Mouse (Mus musculus) midbrain, embryonic 16.5 days (tissue): ENCODE results near the gene Gm20388. TPM values are rescaled to one million over a fixed set of nuclear protein-coding genes. Genes with fewer than 3 reads are reported as not detected.

Experiments
- ATAC-seq: fragments of 200-750 bp; cut with Nextera tagmentation; 2 replicates; pipeline ENCODE4 v1.8.0; 2017; ENCODE audit warnings: moderate TSS enrichment
- H3K27ac ChIP-seq: fragments of 300-500 bp; sonication (generic); 2 replicates; pipeline ENCODE4 v1.5.1; 2014; ENCODE audit warnings: mild to moderate bottlenecking, low read length, mixed read lengths
- H3K27me3 ChIP-seq: fragments of 300-500 bp; sonication (generic); 2 replicates; pipeline ENCODE4 v1.6.1; 2014; ENCODE audit warnings: low read depth, low read length, mixed read lengths; ENCODE audit not compliant: control insufficient read depth, insufficient read depth
- H3K36me3 ChIP-seq: fragments of 300-500 bp; sonication (generic); 2 replicates; pipeline ENCODE4 v1.6.1; 2014; ENCODE audit warnings: mild to moderate bottlenecking, low read length, moderate library complexity, mixed read lengths; ENCODE audit not compliant: control insufficient read depth, insufficient read depth
- H3K4me1 ChIP-seq: fragments of 300-500 bp; sonication (generic); 2 replicates; pipeline ENCODE4 v1.6.1; 2014; ENCODE audit warnings: mild to moderate bottlenecking, low read length, mixed read lengths; ENCODE audit not compliant: control insufficient read depth, insufficient read depth
- H3K4me2 ChIP-seq: fragments of 300-500 bp; sonication (generic); 2 replicates; pipeline ENCODE4 v1.6.1; 2014; ENCODE audit warnings: mild to moderate bottlenecking, low read length, mixed read lengths
- H3K4me3 ChIP-seq: fragments of 300-500 bp; sonication (generic); 2 replicates; pipeline ENCODE4 v1.5.1; 2014; ENCODE audit warnings: low read depth, mild to moderate bottlenecking, low read length, moderate library complexity, mixed read lengths
- H3K9ac ChIP-seq: fragments of 300-500 bp; sonication (generic); 2 replicates; pipeline ENCODE4 v1.6.1; 2014; ENCODE audit warnings: low read depth, low read length, mixed read lengths
- H3K9me3 ChIP-seq: fragments of 300-500 bp; sonication (generic); replicated peaks from 2 replicates; pipeline ENCODE4 v1.6.1; 2014; ENCODE audit warnings: mild to moderate bottlenecking, low read length, mixed read lengths; ENCODE audit not compliant: control insufficient read depth, poor library complexity, severe bottlenecking
- WGBS: fragments of 180-500 bp; shearing (Covaris S2); extraction: QIAGEN DNeasy Blood & Tissue Kit; methylation state at CpG from one replicate; pipeline ENCODE4 v1.1.7; 2014; 5-methylcytosine and 5-hydroxymethylcytosine counted together
- polyA plus RNA-seq: library from polyadenylated mRNA; unstranded; fragments of >200 nt; fragmentation: Nextera tagmentation; extraction: Ambion mirVana; gene quantifications from 2 replicates; pipeline ENCODE4 v1.2.1, GENCODE M21; 2015

Gene Gm20388
- polyA plus RNA-seq, 1 experiment from 2014 or later: 7.5 TPM

DNA sequence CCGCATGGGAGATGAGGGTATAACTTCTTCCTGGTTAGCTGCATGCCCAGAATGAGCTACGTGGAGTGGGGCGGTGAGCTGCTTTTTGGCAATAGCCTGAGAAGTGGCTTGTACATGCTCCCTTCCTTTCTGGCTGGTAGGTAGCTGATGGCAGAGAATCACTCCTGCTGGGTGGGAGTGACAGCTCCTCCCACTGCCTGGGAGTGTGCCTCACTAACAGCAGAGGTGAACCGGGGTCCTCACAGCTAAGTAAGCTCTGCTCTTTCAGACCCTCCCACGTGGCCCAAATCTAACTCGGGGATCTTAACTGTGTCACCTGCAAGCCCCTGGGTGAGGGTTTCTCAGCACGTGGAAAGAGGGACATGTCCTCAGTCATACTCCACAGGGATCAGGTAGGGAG lies 3321.9 kb downstream of the Gm20388 start:
- no peak for ATAC-seq
- Histone ChIP-seq H3K36me3 (peaks cover 14% of the 10 kb centered on the region), H3K9me3 (no peaks in the 10 kb centered on the region), H3K9ac (no peak overlapping the region), H3K4me1 (peaks cover 19% of the 10 kb centered on the region), H3K27me3 (no peaks in the 10 kb centered on the region; the same call in none of the 2 replicates), H3K4me3 (no peak overlapping the region), H3K4me2 (no peak overlapping the region), H3K27ac (no peak overlapping the region)
- 44% methylated on average over 7 of the region's 7 CpGs for WGBS

DNA sequence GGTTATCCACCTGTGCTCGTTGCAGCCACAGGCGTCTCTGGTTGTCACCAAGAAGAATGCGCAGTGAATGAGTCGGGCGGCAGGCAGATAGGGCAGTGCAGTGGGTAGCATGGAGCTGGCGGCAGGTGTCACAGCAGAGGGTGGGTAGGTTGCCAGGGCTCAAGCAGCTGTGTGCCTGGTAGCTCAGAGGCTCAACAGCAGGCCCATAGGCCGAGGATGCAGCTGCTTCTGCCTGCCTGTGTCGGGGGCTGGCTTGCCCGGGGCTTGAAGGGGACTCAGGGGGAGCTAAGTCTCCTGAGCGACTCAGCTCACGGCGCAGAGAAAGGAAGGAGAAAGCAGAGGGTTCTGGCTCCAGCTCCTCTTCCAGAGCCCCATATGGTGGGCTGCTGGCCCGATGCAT lies 3322.7 kb downstream of the Gm20388 start:
- no peak overlapping the region for H3K9ac ChIP-seq
- 53% methylated on average over 12 of the region's 13 CpGs for WGBS
- no peak overlapping the region for H3K4me3 ChIP-seq
- H3K27me3 ChIP-seq: no peaks in the 10 kb centered on the region; the same call in none of the 2 replicates
- peaks cover 19% of the 10 kb centered on the region for H3K4me1 ChIP-seq
- peaks cover 10% of the 10 kb centered on the region for H3K36me3 ChIP-seq
- no peak overlapping the region for H3K27ac ChIP-seq
- no peaks in the 10 kb centered on the region for H3K9me3 ChIP-seq
- ATAC-seq: no peak
- H3K4me2 ChIP-seq: no peak overlapping the region

DNA sequence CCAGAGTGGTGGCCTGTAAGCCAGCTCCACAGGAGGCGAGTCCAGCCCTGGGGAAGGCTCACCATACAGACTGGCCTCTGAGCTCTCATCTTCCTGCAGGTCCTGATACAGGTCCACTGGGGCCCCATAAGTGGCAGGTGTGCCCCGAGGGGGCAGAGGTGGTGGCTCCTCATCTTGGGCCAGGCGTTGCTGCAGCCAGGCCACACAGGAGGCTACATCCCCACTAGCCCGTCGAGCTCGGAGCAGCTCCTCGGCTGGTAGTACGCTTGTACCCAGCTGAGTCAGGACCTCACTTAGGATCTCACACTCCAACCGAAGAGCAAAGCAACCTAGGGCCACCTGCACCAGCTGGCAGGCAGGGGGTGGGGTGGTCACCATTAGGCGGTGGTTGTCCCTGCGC lies 3323.1 kb downstream of the Gm20388 start:
- Histone ChIP-seq H3K9ac (no peak overlapping the region), H3K27ac (no peak overlapping the region), H3K4me1 (peaks cover 19% of the 10 kb centered on the region), H3K9me3 (no peaks in the 10 kb centered on the region), H3K4me3 (no peak overlapping the region), H3K27me3 (no peaks in the 10 kb centered on the region; the same call in none of the 2 replicates), H3K36me3 (peaks cover 7% of the 10 kb centered on the region), H3K4me2 (no peak overlapping the region)
- ATAC-seq: no peak
- WGBS: 82% methylated on average over 11 of the region's 11 CpGs

DNA sequence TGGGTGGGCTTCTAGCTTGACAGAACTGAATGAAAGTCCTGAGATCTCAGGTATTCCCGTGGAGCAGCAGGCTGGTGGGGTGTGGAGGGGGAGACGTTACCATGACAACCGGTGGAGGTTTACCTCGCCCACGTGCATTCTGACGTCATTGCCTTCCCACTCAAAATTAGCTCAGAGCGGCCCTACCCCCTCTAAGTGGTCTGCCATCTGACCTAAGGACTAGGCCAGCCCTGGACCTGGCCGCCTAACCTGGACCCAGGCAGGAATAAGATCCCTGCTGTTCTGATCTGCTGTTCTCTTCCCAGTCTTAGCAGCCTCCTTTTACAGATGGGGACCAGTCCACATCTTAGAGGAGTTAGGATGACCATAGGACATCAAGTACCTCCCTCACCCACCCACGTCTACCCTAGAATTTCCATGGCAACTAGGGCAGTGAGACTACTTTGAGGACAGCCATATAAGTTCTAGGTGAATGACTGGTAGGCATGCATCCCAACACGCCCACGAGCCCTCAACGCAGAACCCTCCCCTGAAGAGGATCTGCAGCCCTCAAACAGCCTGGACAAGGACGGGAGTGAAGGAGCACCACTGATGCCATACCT lies 3324.4 kb downstream of the Gm20388 start:
- peak overlapping the region; percentile 49 for H3K4me3 ChIP-seq
- H3K27me3 ChIP-seq: no peaks in the 10 kb centered on the region; the same call in none of the 2 replicates
- peak; percentile 42; the same call in 1 of the 2 replicates for ATAC-seq
- peak overlapping the region; percentile 79 for H3K4me2 ChIP-seq
- no peaks in the 10 kb centered on the region for H3K9me3 ChIP-seq
- peaks cover 19% of the 10 kb centered on the region for H3K4me1 ChIP-seq
- H3K9ac ChIP-seq: peak overlapping the region; percentile 72
- H3K27ac ChIP-seq: no peak overlapping the region
- WGBS: 31% methylated on average over 13 of the region's 13 CpGs
- H3K36me3 ChIP-seq: no peaks in the 10 kb centered on the region

DNA sequence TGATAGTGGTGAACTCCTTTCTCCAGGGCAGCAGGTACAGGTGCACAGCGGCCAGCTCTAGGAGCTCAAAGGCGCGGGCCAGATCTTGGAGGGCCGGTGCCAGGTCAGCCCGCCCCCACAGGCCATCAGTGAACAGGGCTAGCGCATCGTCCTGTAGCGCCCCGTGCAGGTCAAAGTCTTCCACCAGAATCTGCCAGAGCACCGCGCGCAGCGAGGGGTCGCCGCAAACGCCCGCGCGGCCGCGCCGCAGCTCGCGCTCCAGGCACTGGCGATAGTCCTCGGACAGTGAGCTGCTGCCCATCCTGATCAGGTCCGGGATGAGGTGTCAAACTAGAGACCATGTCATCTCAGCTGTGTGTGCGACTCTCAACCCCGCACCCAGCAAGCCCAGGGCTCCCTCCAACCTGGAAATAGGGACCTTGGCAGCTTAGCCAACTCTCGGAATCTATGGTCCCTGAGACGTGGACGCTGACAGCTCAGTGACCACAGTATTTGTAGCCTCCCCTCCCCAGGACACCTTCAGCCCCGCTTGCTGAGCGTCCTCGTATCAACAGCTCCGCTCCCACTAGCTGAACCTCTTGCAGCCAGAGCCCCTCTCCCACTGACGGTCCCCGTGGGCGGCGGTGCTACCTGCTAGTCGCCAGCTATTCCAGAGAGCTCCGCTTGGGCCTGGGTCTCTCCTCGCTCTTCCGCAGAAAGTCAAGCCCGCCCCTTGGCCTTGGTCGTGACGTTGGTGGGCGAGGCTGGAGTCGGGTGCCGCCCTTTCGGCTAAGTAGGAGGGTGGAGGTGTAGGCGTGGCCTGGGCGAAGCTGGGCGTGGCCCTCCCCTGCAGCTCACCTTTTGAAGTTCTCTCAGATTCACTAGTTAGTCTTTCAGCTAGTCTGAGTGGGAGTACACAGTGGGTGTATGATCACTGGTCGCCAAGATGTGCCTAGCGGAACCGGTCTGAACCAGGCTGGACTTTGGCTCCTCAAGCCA lies 3325.2 kb downstream of the Gm20388 start, which contains the start of gene Spata2l:
Gene Spata2l, minus strand, starts transcription at position 714 of the 978 bp plus-strand sequence.
- Histone ChIP-seq H3K4me2 (peak within 1 kb of the TSS; percentile 79), H3K9ac (peak within 1 kb of the TSS; percentile 72), H3K27me3 (no peaks in the 10 kb centered on the region; the same call in none of the 2 replicates), H3K36me3 (no peaks in the 10 kb centered on the region), H3K9me3 (no peaks in the 10 kb centered on the region), H3K27ac (peak within 1 kb of the TSS; percentile 47; the same call in 1 of the 2 replicates), H3K4me3 (peak within 1 kb of the TSS; percentile 49), H3K4me1 (peaks cover 19% of the 10 kb centered on the region)
- ATAC-seq: peak; percentile 72
- 2% methylated on average over 57 of the region's 57 CpGs for WGBS

DNA sequence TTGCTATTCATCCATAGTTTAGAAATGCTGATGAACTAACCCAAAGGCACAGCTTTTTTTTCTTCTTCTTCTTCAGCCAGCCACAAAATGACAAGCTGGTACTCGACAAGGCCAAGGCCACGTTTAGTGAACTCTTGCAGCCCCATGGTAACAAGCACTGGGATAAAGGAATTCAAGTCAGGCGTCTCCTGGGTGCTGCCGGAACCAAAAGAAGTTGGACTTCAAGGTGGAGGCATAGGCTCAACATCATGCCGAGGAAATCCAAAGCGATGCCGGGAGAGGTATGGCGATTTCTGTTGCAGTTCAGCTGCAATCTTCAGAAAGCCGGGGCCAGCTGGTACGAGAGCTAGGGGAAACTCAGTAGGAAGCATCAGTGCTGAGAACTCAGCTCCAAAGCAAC lies 3328.8 kb downstream of the Gm20388 start:
- Histone ChIP-seq H3K9ac (no peak overlapping the region), H3K27ac (no peak overlapping the region), H3K9me3 (no peaks in the 10 kb centered on the region), H3K4me3 (no peak overlapping the region), H3K4me1 (peaks cover 19% of the 10 kb centered on the region), H3K4me2 (no peak overlapping the region), H3K27me3 (no peaks in the 10 kb centered on the region), H3K36me3 (peaks cover 19% of the 10 kb centered on the region)
- WGBS: 76% methylated on average over 10 of the region's 10 CpGs
- no peak for ATAC-seq

DNA sequence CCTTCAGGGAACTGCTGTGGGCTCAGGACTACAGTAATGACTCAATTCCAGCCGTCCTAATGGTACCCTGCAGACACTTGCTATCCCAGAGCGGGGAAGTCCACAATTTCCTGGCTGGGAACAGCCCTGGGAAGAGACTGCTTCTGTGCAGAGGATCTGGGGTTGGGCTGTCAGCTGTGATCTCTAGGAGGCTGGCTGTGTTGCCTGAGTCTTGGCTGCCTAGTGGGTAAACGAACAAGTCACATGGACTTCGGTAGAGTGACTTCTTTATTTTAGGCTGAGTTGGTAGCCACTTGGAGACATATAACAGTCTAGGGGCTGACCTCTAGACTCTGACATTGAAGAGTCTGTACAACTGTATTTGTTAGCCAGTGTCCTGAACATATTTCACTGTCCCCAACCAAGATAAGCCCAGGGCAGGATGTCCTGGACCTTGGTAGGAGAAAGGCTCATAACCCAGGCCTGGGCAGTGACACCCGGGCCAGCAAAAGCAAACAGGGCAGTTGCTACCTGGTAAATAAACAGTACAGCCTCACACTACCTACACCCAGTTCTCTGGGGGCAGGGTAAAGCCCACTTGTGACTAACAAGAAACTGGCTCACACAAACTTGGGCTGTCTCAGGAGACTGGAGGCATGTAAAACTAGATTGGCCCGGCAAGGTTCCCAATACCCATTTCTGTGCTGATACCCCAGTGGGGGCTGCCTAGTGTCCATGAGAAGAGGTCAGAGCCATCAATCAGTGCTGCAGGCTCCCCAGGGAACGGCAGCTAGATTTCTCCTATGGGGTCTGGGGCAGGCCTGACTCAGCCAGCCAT lies 3331.7 kb downstream of the Gm20388 start:
- Histone ChIP-seq H3K4me3 (no peak overlapping the region), H3K27me3 (no peaks in the 10 kb centered on the region), H3K4me1 (no peaks in the 10 kb centered on the region), H3K27ac (no peak overlapping the region), H3K9me3 (no peaks in the 10 kb centered on the region), H3K4me2 (no peak overlapping the region), H3K9ac (no peak overlapping the region), H3K36me3 (peaks cover 45% of the 10 kb centered on the region)
- WGBS: 93% methylated on average over 7 of the region's 7 CpGs
- ATAC-seq: no peak

DNA sequence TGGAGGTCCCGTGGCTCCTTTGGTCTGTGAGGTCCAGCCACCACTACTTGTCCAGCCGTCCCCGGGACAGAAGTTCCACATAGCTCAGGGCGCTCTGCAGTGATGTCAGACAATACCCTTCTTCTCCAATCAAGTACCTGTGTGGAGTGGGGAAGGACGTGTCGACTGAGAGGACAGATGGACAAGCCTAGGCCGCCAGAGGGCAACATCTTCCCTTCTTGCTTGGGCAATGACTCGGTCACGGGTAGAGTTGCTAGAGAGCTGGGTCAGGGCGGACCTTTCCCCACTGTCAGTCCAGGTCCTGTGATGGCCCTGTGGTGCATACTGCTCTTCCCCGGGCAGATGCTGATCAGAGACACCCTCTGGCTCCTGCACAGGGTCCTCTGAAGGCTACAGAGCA lies 3332.4 kb downstream of the Gm20388 start:
- Histone ChIP-seq H3K9me3 (no peaks in the 10 kb centered on the region), H3K4me3 (no peak overlapping the region), H3K36me3 (peaks cover 52% of the 10 kb centered on the region), H3K27ac (no peak overlapping the region), H3K4me1 (no peaks in the 10 kb centered on the region), H3K9ac (no peak overlapping the region), H3K4me2 (no peak overlapping the region), H3K27me3 (no peaks in the 10 kb centered on the region)
- 70% methylated on average over 11 of the region's 11 CpGs for WGBS
- ATAC-seq: no peak
